Mouse (Mus musculus): Measurements from ENCODE around the gene Trpt1. TPM values are rescaled to one million over a fixed set of nuclear protein-coding genes. Genes with fewer than 3 reads are reported as not detected.
A peak's percentile ranks its signal among the peaks of the same experiment; 100 is the strongest.

Trpt1 gene
- 4.4 and 5.1 TPM in 2 replicates for polyA plus RNA-seq (2011; ENCODE audit: insufficient read length, low read depth, missing spikeins)

GRCm38 (mm10) chr19:6996006-6996405 is at the start of gene Trpt1, which contains the start of gene Nudt22:
Gene Trpt1 (plus strand): TSS chr19:6996131.
Gene Nudt22 (minus strand): TSS chr19:6996117.
- Histone ChIP-seq H3K4me1 (ENCODE audit: control insufficient read depth, insufficient read depth, low read length) (no peaks in the 10 kb centered on the region; the same call in 1 of the 2 replicates), H3K4me3 (ENCODE audit: insufficient read depth, low read length) (peak within 1 kb of the TSS; percentile 62), H3K27ac (ENCODE audit: insufficient read depth, low read length) (no peak within 1 kb of the TSS)
- TF ChIP-seq CTCF (IDR thresholded peaks at IDR 0.05; ENCODE audit: borderline replicate concordance, insufficient read depth, low read length) (no peak), POLR2A (IDR thresholded peaks at IDR 0.05; ENCODE audit: low read depth, low read length) (peak; percentile 76)

GRCm38 (mm10) chr19:6947742-6948141 is 48.2 kb upstream of the Trpt1 start:
- TF ChIP-seq CTCF (IDR thresholded peaks at IDR 0.05; ENCODE audit: borderline replicate concordance, insufficient read depth, low read length) (no peak), POLR2A (IDR thresholded peaks at IDR 0.05; ENCODE audit: low read depth, low read length) (no peak)
- Histone ChIP-seq H3K4me3 (ENCODE audit: insufficient read depth, low read length) (no peak overlapping the region), H3K27ac (ENCODE audit: insufficient read depth, low read length) (no peak overlapping the region), H3K4me1 (ENCODE audit: control insufficient read depth, insufficient read depth, low read length) (peaks cover 5% of the 10 kb centered on the region)

DNA sequence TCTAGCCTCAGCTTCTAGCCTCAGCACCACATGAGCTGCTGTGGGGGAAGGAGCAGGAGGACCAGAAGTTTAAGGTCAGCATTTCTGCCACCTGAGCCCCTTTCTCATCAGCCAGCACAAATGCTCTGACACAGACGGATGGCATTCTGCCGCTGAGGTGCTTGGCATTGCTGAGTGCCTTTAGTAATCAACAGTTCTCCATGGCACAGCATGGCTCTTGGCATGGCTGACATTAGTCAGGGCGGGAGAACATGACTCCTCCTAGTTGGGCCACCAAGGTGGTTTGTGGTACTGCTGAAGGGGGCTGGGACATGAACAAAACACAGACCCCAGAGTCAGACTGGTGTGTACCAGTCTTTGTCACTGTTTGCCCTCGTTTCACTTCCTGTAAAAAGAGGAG is 47.7 kb upstream of the Trpt1 start:
- H3K27ac ChIP-seq (ENCODE audit: insufficient read depth, low read length), result no peak overlapping the region
- H3K4me1 ChIP-seq (ENCODE audit: control insufficient read depth, insufficient read depth, low read length), result peaks cover 7% of the 10 kb centered on the region
- no peak for TF ChIP-seq POLR2A (IDR thresholded peaks at IDR 0.05; ENCODE audit: low read depth, low read length)
- no peak for TF ChIP-seq CTCF (IDR thresholded peaks at IDR 0.05; ENCODE audit: borderline replicate concordance, insufficient read depth, low read length)
- H3K4me3 ChIP-seq (ENCODE audit: insufficient read depth, low read length), result no peak overlapping the region

- Histone ChIP-seq H3K4me1 (ENCODE audit: control insufficient read depth, insufficient read depth, low read length) (peaks cover 7% of the 10 kb centered on the region), H3K27ac (ENCODE audit: insufficient read depth, low read length) (no peak overlapping the region), H3K4me3 (ENCODE audit: insufficient read depth, low read length) (no peak overlapping the region)
- TF ChIP-seq POLR2A (IDR thresholded peaks at IDR 0.05; ENCODE audit: low read depth, low read length) (no peak; the same call in 1 of the 2 replicates), CTCF (IDR thresholded peaks at IDR 0.05; ENCODE audit: borderline replicate concordance, insufficient read depth, low read length) (no peak)
Measured at GRCm38 (mm10) chr19:6949532-6949931, 46.4 kb upstream of the Trpt1 start.

DNA sequence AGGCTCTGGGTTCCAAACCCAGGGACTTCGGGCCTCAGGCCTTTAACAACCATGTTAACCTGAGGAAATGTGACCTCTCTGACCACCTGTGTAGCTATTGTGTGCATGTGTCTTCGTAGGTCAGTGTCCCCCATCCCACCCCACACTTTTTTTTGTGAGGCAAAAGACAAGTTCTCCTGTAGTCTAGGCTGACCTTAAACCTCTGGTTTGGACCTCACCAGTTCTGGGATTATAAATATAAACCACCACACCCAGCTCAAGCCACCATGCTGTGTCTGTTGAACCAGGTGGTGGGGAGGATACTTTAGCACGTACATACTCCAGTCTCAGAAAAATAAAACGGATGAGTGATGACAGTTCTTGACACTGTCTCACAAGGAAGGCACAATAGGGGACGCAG is 46.0 kb upstream of the Trpt1 start:
- peaks cover 7% of the 10 kb centered on the region for H3K4me1 ChIP-seq (ENCODE audit: control insufficient read depth, insufficient read depth, low read length)
- TF ChIP-seq POLR2A (IDR thresholded peaks at IDR 0.05; ENCODE audit: low read depth, low read length) (no peak), CTCF (IDR thresholded peaks at IDR 0.05; ENCODE audit: borderline replicate concordance, insufficient read depth, low read length) (no peak)
- no peak overlapping the region for H3K27ac ChIP-seq (ENCODE audit: insufficient read depth, low read length)
- peak overlapping the region; percentile 71; the same call in 1 of the 2 replicates for H3K4me3 ChIP-seq (ENCODE audit: insufficient read depth, low read length)

DNA sequence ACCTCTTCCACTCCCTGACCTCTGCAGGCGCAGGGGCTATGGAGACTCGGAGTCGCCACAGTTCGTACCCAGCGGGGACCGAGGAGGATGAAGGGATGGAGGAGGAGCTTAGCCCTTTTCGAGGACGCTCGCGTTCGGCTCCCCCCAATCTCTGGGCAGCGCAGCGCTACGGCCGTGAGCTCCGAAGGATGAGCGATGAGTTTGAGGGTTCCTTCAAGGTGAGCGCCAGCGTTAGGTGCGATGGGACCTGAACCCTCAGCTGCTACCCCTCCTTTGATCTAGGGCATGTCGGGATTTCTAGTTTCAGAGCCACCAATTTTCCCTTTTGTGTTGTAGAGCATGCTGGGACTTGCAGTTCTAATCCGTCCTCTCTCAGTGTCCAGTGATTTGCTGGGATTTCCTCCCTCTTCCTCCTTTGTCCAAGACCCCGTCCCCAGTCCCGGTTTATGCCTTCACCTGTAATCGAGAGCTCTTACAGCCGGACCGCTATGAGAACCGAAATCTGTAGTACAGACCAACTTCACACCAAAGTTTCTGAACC is 45.2 kb upstream of the Trpt1 start:
- H3K27ac ChIP-seq (ENCODE audit: insufficient read depth, low read length), result peak overlapping the region; percentile 94
- peaks cover 7% of the 10 kb centered on the region for H3K4me1 ChIP-seq (ENCODE audit: control insufficient read depth, insufficient read depth, low read length)
- peak; percentile 93 for TF ChIP-seq POLR2A (IDR thresholded peaks at IDR 0.05; ENCODE audit: low read depth, low read length)
- TF ChIP-seq CTCF (IDR thresholded peaks at IDR 0.05; ENCODE audit: borderline replicate concordance, insufficient read depth, low read length), result no peak
- H3K4me3 ChIP-seq (ENCODE audit: insufficient read depth, low read length), result peak overlapping the region; percentile 71

DNA sequence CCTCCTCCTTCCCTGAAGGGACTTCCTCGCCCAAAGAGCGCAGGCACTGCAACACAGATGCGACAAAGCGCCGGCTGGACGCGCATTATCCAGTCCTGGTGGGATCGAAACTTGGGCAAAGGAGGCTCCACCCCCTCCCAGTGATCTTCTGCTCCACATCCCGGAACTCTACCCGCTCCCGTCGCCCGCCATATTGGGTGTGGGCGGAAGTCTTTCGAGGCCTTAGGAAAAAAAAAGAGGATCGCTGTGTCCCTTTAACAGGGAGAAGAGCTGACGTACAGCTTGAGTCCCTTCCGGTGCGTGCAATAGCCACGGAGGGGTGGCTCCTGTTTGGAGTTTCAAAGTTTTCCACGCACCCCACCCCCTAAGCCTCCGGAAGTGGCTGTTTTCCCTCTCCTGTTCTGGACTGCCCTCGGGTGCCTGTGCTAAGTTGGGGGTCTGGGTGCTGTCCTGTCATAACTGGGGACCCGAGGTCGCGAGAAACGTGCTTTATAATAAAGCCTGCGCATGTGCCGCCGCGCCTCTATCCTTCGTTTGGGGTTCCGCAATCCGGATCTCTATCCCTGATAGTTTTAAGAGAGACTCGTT is 44.5 kb upstream of the Trpt1 start:
- TF ChIP-seq CTCF (IDR thresholded peaks at IDR 0.05; ENCODE audit: borderline replicate concordance, insufficient read depth, low read length) (no peak), POLR2A (IDR thresholded peaks at IDR 0.05; ENCODE audit: low read depth, low read length) (peak; percentile 96)
- Histone ChIP-seq H3K4me3 (ENCODE audit: insufficient read depth, low read length) (peak overlapping the region; percentile 71), H3K4me1 (ENCODE audit: control insufficient read depth, insufficient read depth, low read length) (peaks cover 7% of the 10 kb centered on the region), H3K27ac (ENCODE audit: insufficient read depth, low read length) (peak overlapping the region; percentile 94)

GRCm38 (mm10) chr19:6951994-6952711 is 43.8 kb upstream of the Trpt1 start:
- Histone ChIP-seq H3K27ac (ENCODE audit: insufficient read depth, low read length) (peak overlapping the region; percentile 94), H3K4me3 (ENCODE audit: insufficient read depth, low read length) (peak overlapping the region; percentile 45), H3K4me1 (ENCODE audit: control insufficient read depth, insufficient read depth, low read length) (peaks cover 7% of the 10 kb centered on the region)
- no peak for TF ChIP-seq CTCF (IDR thresholded peaks at IDR 0.05; ENCODE audit: borderline replicate concordance, insufficient read depth, low read length)
- TF ChIP-seq POLR2A (IDR thresholded peaks at IDR 0.05; ENCODE audit: low read depth, low read length), result peak; percentile 10; the same call in 1 of the 2 replicates

- H3K27ac ChIP-seq (ENCODE audit: insufficient read depth, low read length), result peak overlapping the region; percentile 94
- TF ChIP-seq POLR2A (IDR thresholded peaks at IDR 0.05; ENCODE audit: low read depth, low read length) (no peak), CTCF (IDR thresholded peaks at IDR 0.05; ENCODE audit: borderline replicate concordance, insufficient read depth, low read length) (no peak)
Measured at GRCm38 (mm10) chr19:6952712-6953037, 43.3 kb upstream of the Trpt1 start.

DNA sequence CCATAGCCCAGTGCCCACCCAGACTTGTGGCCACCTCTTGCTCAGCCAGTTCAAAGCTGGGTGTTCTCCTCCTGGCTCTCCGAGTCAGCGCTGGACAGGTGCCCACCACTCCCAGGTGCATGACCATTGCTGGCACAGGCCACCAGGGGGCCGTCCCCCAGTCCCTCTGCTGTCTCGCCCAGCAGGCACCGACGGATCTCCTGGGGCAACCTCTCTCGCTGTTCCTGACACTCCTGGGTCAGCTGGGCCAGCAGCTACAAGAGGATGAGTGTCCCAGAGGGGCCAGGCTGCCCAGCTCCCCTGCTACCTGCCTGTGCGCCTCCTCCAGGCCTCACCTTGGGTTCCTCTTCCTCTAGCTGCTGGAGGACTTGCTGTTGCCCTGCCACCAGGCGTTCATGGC is 41.9 kb upstream of the Trpt1 start:
- H3K4me3 ChIP-seq (ENCODE audit: insufficient read depth, low read length), result no peak overlapping the region
- TF ChIP-seq CTCF (IDR thresholded peaks at IDR 0.05; ENCODE audit: borderline replicate concordance, insufficient read depth, low read length) (peak; percentile 33; the same call in 1 of the 2 replicates), POLR2A (IDR thresholded peaks at IDR 0.05; ENCODE audit: low read depth, low read length) (no peak)
- H3K27ac ChIP-seq (ENCODE audit: insufficient read depth, low read length), result no peak overlapping the region
- H3K4me1 ChIP-seq (ENCODE audit: control insufficient read depth, insufficient read depth, low read length), result peaks cover 7% of the 10 kb centered on the region

More at GRCm38 (mm10) chr19:6952712-6953037, 43.3 kb upstream of the Trpt1 start:
- H3K4me3 ChIP-seq (ENCODE audit: insufficient read depth, low read length), result no peak overlapping the region
- peaks cover 7% of the 10 kb centered on the region for H3K4me1 ChIP-seq (ENCODE audit: control insufficient read depth, insufficient read depth, low read length)

Data from embryonic fibroblast, embryonic 13.5 days (primary cell).